Mouse (Mus musculus) liver, adult (tissue): ENCODE results near the gene Haus6.

ENCODE experiments used
- GATA4 ChIP-seq: IDR thresholded peaks from 2 replicates; pipeline ENCODE4 v1.6.1; 2014; ENCODE audit warnings: mild to moderate bottlenecking, low read length; ENCODE audit not compliant: insufficient replicate concordance

Gene Haus6

GRCm38 (mm10) chr4:86611524-86612288 lies at the start of gene Haus6:
TSS of gene Haus6 (minus strand) at chr4:86612055.
- 0 out of 2 replicates have a peak, but pooled peaks have one; percentile 26 for TF ChIP-seq GATA4

- no peak for TF ChIP-seq GATA4
Measured at GRCm38 (mm10) chr4:86657176-86657575, 45.3 kb upstream of the Haus6 start.

DNA sequence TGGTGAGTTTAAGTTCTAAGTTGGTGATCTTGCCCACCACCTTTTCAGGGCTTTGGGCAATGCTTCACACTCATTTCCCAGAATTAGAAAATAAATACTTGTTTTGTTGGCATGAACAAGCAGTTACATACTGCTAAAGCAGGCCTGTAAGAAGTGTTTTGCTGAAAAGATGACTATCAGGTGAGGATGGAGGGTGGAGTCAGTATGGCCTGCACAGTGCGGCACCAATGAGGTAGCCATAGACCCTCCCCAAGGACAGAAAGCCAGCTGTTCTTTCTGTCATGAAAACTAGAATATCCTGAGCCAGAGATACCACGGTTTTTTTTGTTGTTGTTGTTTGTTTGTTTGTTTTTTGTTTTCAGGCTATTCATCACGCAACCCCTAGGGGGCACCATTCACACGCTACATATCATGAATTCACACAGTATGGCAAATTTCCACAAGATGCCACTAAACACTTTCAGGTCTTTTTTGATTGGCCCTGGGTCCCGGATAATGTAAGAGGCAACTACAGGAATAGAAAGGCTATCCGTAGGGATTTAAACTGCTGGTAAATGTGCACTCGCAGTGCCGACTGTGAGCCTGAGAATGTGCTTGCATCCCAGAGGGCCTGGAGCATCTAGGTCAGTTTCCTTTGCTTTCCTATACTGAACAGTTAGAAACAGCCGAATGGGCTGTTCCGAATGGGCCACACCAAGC lies 40.0 kb upstream of the Haus6 start:
- TF ChIP-seq GATA4 = no peak

DNA sequence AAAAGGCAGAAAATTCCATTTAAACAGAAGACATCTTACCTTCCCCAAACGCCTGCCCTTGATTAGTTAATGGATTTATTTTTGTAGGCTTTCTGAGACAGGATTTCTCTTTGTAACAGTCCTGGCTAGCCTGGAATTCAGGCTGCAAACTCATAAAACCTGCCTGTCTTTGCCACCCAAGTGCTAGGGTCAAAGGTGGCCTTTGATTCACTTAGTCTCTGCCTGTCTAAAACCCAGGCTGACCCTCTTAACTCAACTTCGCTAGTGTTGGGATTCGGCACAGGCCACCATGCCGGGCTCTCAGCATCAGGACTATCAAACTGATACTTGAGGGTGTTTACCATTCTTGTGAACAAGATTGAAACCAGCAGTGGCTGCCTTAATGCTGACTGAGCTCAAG lies 20.0 kb upstream of the Haus6 start:
- TF ChIP-seq GATA4 = no peak

DNA sequence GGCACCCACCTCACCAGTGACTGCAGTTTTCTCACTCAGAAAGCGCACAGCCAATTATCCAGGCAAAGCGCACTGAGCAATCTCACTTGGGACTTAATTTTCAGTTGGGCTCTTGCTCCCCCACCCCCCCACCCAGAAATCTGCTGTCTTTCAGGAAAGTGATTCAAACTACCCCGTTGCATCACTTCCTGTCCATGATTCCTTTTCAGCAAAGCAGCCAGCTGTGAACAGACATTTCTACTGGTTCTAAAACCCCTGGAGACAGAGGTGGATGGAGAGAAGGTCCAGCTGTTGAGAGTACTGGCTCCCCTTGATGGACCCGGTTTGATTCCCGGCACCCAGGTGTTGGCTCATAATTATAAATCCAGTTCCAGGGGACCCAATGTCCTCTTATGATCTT lies 13.6 kb upstream of the Haus6 start:
- no peak for TF ChIP-seq GATA4

DNA sequence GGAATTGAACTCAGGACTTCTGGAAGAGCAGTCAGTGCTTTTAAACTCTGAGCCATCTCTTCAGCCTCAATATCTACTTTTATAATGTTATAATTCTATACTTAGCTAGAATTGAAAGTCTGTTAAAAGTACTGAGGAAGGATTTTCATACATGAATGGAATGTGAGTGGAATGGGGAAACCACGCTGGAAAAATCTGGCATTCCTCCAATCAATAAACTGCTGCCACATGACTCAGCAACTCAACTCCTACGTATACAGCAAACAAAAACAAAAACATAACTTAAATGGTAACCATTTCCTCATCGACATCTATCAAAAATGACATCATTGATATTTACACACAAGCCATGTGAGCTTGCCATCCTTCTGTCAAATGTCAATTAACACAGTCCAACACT lies 10.3 kb upstream of the Haus6 start:
- TF ChIP-seq GATA4 = no peak

DNA sequence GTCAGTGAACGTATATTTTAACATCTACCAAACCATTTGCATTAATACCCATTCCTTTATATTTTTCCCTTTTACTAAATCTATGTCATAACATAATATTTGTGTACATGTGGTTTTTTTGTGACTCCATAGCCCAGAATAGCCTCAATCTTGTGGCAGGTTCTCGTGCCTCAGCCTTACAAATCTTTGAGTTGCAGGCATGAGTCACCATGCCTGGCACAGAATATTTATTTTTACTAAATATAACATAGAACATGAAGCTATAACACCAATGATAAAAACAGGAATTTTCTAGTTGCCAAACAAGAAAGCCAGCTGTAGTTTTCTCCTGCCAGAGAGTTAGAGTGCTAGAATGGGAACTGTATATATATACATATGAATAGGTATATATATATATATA lies 8.7 kb upstream of the Haus6 start:
- TF ChIP-seq GATA4 = no peak

- TF ChIP-seq GATA4 = no peak
Measured at GRCm38 (mm10) chr4:86612289-86612620, 400 bp upstream of the Haus6 start.

GRCm38 (mm10) chr4:86591304-86591703 lies 20.6 kb downstream of the Haus6 start:
- TF ChIP-seq GATA4 = no peak

DNA sequence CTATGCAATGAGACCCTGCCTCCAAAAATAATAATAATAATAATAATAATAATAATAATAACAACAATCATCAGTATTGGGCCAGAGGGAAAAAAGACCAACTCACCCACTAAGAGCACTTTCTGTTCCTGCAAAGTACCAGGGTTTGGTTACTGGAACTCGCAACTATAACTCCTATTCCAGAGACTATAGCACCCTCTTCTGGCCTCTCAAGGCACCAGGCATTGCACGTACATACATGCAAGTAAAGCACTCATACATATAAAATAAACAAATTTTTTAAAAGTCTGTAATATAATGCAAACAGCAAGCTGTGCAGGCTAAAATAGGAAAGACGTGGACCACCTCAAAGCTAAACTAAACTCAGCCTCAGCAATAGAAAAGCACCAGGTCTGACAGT lies 23.6 kb downstream of the Haus6 start:
- no peak for TF ChIP-seq GATA4

DNA sequence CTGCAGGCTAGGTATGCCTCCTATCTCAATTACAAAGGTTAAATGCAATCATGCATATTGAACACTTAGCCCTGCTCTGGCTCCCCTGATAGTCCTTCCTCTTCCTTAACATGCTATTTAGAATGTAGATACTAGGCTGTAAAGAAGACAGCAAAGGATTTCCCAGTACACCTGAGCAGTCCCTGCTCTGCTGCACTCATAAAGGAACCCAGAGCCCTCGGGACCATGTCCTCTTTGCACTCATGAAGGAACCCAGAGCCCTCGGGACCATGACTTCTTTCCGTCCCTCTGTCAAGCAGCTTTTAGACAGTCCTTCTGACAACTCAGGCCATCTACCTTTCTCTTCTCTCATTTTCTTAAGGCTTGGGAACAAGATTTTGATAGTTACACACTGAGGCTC lies 31.3 kb downstream of the Haus6 start:
- TF ChIP-seq GATA4 = no peak

DNA sequence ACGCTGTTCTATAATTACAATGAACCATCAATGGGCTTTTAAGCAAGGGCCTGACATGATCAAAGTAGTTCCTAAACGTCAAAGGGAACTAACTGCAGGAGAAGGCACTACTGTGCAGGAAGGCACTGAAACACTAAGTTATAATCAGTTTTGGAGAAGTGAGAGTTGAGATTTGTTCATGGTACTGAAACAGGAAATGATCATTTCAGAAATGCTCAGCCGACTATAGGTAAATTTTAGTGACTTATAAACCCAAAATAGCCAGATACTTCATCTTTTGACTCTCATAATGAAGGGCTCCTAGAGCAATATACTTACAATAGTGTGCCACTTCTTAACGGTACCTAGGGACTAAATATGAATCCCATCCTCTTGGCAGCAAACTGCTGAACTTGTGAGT lies 31.8 kb downstream of the Haus6 start:
- no peak for TF ChIP-seq GATA4

- no peak for TF ChIP-seq GATA4
Measured at GRCm38 (mm10) chr4:86576630-86577225, 35.1 kb downstream of the Haus6 start.

DNA sequence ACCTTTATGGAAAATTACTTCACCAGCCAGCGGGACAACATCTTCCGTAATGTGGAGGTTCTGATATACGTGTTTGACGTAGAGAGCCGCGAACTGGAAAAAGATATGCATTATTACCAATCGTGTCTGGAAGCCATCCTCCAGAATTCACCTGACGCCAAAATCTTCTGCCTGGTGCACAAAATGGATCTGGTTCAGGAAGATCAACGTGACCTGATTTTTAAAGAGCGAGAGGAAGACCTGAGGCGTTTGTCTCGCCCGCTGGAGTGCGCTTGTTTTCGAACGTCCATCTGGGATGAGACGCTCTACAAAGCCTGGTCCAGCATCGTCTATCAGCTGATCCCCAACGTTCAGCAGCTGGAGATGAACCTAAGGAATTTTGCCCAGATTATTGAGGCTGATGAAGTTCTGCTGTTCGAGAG lies 35.7 kb downstream of the Haus6 start:
- no peak for TF ChIP-seq GATA4

GRCm38 (mm10) chr4:86575283-86575983 lies 36.4 kb downstream of the Haus6 start, which contains the start of gene Rraga:
TSS of gene Rraga (plus strand) at chr4:86575668.
- peak; percentile 32; the same call in 1 of the 2 replicates for TF ChIP-seq GATA4

DNA sequence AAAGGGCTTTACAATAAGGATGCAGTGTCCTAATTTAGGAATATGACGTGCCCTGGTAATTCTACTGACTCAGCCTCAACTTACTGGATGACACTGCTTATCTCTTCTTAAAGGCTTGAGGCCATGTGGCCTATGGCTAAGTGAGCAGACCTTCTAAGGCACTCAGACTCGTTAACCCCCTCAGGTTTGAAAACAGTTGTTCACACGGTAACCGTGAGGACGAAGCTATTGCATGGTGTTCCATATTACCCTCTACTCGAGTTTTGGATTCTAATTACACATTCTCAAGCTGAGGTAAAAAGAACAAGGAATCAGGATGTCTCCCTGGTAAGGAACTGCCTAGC lies 36.9 kb downstream of the Haus6 start:
- no peak for TF ChIP-seq GATA4
